Mouse (Mus musculus): Measurements from ENCODE around the gene Ctxn2. TPM values are rescaled to one million over a fixed set of nuclear protein-coding genes. Genes with fewer than 3 reads are reported as not detected.
A peak's percentile ranks its signal among the peaks of the same experiment; 100 is the strongest.

Ctxn2 gene
- total RNA-seq, 2 experiments from 2014 or later, result not detected

DNA sequence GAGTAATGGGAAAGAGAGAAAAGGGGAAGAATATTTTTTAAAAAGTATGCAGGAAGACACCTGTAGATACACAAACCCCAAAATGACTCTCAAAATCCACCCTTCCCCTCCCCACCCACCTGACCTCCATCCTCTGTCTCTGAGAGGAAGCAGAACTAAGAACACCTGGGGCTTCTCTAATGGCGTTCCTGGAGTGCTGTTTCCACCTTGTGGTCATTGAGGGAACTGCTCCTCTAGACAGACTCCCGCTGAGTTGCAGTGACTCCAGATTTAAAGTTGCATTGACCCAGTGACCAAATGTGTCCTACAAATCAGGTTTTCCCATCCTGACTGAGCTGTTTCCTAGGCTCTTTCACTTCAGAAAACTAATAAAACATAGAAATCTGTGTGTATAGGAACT is 52.7 kb downstream of the Ctxn2 start:
- DNase-seq (ENCODE audit: low spot score in 2 of 2), result peak; percentile 30 to 37

DNA sequence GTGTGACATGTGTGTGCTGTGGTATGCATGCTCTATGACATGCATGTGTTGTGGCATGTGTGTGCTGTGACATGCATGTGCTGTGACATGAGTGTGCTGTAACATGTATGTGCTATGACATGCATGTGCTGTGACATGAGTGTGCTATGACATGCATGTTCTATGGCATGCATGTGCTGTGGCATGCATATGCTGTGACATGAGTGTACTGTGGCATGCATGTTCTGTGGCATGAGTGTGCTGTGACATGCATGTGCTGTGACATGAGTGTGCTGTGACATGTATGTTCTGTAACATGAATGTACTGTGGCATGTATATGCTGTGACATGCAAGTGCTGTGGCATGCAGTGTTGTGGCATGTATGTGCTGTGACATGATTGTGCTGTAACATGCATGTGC is 56.4 kb downstream of the Ctxn2 start:
- no peak for DNase-seq (ENCODE audit: low spot score in 2 of 2)

DNA sequence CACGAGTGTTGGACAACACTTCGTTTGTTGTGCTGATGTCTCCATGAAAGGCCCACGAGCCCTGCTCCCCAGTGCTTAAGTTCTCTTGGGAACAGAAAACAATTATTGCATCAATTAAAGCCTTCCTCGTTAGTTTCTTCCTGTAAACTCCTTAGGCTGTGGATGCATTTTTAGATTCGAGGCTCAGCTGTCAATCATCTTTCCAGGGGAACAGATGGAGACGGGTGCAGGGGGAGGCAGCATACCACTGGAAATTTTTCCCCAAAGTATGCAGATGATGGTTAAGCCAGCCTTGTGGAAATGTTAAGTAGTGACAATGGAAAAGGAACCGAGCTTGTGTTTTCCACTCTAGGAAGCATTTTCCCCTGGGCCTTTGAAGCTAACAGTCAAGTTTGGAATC is 60.3 kb downstream of the Ctxn2 start:
- DNase-seq (ENCODE audit: low spot score in 2 of 2), result no peak

Other genes with a start within 250 kb of the Ctxn2 start
- under 1 TPM in 1 of 2 experiments, not detected in 1; 0.16 TPM for gene Slc24a5, start 68.6 kb upstream of the Ctxn2 start, total RNA-seq (2021)
- 10 to 100 TPM; 21.5 to 25.9 TPM for gene Myef2, start 13.0 kb upstream of the Ctxn2 start, total RNA-seq (2021)
- gene Slc12a1, start 15.8 kb downstream of the Ctxn2 start, total RNA-seq (2021), result not detected
- gene Dut, start 110.5 kb downstream of the Ctxn2 start, total RNA-seq (2021), result 10 to 100 TPM; 15.1 to 22.6 TPM

All from adrenal gland, adult 18-20 months (tissue).